Mouse (Mus musculus): ENCODE data around the gene Areg.

Areg gene

DNA sequence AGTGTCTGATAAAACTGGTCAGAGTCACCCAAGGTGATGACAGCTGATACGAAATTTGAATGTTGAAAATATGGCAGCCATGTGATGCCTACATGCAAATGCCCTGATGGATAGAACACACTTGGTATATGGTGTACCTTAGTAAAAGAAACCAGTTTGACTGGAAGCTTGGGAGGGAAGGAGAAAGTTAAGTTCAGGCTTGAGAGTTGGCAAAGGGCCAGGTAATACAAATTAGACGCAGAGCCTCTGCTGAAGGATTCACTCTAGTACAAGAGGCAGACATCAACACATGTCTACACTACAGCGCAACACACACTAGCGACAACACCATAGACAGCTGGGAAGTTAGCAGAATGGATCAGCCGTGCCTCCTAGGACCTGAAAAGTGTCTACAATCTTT is 27.2 kb downstream of the Areg start:
- in situ Hi-C loops (cut with MboI), result no loop called here

DNA sequence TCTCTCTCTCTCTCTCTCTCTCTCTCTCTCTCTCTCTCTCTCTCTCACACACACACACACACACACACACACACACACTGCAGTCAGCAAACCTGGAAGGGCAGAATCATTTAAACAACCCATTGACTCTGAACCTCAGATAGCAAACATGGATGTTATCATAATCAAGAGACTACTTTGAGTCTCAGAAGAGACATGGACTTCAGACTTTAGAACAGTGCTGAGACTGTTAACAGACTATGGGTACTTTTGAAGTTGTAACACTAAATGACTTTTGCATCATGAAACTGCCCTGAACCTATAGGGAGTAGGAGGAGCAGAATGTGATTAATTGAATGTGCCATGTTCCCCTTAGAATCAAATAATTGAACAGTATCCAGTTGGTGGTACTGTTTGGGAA is 37.0 kb downstream of the Areg start:
- in situ Hi-C loops (cut with MboI), result no loop called here

GRCm38 (mm10) chr5:91194572-91194971 is 55.2 kb downstream of the Areg start:
- in situ Hi-C loops (cut with MboI), result no loop called here
